Mouse (Mus musculus): ENCODE data around the gene Gtf2ird1.

Gtf2ird1 gene

DNA sequence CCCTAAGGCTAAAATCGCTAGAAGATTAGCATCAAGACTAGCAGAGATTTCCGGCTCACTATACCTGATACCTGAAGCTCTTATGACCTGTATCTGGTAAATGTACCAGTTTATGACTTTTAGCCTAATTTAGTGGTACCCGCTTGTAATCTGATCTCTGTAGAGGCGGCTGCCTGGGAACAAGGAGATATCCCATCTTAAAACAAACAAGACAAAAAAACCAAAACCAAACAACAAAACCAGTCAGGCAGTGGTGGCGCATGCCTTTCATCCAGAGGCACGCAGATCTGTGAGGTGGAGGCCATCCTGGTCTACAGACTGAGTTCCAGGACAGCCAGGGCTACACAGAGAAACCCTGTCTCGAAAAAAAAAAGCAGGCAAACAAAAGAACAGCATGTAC, 134.8 kb downstream of the Gtf2ird1 start:
- TF ChIP-seq CTCF (conservative IDR thresholded peaks at IDR 0.05; ENCODE audit: low read length): no peak
- no peak for TF ChIP-seq POU5F1 (IDR thresholded peaks at IDR 0.05; ENCODE audit: borderline replicate concordance, low read length)
- no peak for TF ChIP-seq NANOG (IDR thresholded peaks at IDR 0.05; ENCODE audit: borderline replicate concordance, low read length)
- H3K4me3 ChIP-seq (replicated peaks; ENCODE audit: low read length): no peak overlapping the region
- H3K9me3 ChIP-seq (ENCODE audit: low read length): no peaks in the 10 kb centered on the region
- peaks cover 76% of the 10 kb centered on the region for H3K4me1 ChIP-seq (replicated peaks; ENCODE audit: low read depth, low read length)
- H3K36me3 ChIP-seq (ENCODE audit: insufficient read depth, low read length): no peaks in the 10 kb centered on the region
- no peaks in the 10 kb centered on the region for H3K27me3 ChIP-seq (ENCODE audit: insufficient read depth, low read length)

DNA sequence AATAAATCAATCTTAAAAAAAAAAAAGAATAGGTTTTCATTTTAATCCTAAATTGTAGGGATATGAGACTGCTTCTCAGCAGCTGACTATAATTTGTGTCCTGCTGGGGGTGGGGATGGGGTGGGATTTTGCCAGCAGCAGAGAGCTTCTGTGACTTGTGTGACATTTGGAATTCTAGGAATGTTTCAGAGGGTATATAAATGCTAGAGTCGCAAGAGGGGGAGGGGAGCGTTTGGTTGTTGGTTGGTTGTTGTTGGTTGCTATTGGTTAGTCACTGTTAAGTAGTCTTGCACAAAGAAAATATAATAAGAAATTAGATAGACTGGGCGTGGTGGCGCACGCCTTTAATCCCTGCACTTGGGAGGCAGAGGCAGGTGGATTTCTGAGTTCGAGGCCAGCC, 137.6 kb downstream of the Gtf2ird1 start:
- no peaks in the 10 kb centered on the region for H3K36me3 ChIP-seq (ENCODE audit: insufficient read depth, low read length)
- no peak overlapping the region for H3K4me3 ChIP-seq (replicated peaks; ENCODE audit: low read length)
- H3K4me1 ChIP-seq (replicated peaks; ENCODE audit: low read depth, low read length): peaks cover 61% of the 10 kb centered on the region
- no peak for TF ChIP-seq POU5F1 (IDR thresholded peaks at IDR 0.05; ENCODE audit: borderline replicate concordance, low read length)
- TF ChIP-seq CTCF (conservative IDR thresholded peaks at IDR 0.05; ENCODE audit: low read length): no peak
- no peak for TF ChIP-seq NANOG (IDR thresholded peaks at IDR 0.05; ENCODE audit: borderline replicate concordance, low read length)
- no peaks in the 10 kb centered on the region for H3K27me3 ChIP-seq (ENCODE audit: insufficient read depth, low read length)
- H3K9me3 ChIP-seq (ENCODE audit: low read length): no peaks in the 10 kb centered on the region

DNA sequence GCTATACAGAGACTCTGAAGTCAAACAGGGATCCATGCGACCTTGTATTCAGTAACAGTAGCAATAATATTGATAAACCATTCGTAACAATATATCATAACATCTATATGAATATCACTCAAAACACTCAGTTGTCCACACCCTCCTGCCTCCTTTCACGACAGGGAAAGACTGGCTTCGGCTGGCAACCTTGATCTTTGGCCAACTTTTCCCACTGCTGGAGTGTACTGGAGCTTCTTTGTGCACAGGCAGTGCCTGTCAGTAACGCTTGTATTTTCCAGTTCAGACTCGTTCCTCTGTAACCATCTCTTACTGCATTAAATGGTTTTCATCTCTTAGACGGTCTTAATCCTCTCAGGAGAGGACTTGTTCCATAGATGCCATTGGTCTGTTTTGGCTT, 139.8 kb downstream of the Gtf2ird1 start:
- Histone ChIP-seq H3K4me1 (replicated peaks; ENCODE audit: low read depth, low read length) (peaks cover 49% of the 10 kb centered on the region), H3K4me3 (replicated peaks; ENCODE audit: low read length) (no peak overlapping the region), H3K27me3 (ENCODE audit: insufficient read depth, low read length) (no peaks in the 10 kb centered on the region), H3K9me3 (ENCODE audit: low read length) (no peaks in the 10 kb centered on the region), H3K36me3 (ENCODE audit: insufficient read depth, low read length) (no peaks in the 10 kb centered on the region)
- no peak for TF ChIP-seq POU5F1 (IDR thresholded peaks at IDR 0.05; ENCODE audit: borderline replicate concordance, low read length)
- no peak for TF ChIP-seq CTCF (conservative IDR thresholded peaks at IDR 0.05; ENCODE audit: low read length)
- no peak for TF ChIP-seq NANOG (IDR thresholded peaks at IDR 0.05; ENCODE audit: borderline replicate concordance, low read length)

DNA sequence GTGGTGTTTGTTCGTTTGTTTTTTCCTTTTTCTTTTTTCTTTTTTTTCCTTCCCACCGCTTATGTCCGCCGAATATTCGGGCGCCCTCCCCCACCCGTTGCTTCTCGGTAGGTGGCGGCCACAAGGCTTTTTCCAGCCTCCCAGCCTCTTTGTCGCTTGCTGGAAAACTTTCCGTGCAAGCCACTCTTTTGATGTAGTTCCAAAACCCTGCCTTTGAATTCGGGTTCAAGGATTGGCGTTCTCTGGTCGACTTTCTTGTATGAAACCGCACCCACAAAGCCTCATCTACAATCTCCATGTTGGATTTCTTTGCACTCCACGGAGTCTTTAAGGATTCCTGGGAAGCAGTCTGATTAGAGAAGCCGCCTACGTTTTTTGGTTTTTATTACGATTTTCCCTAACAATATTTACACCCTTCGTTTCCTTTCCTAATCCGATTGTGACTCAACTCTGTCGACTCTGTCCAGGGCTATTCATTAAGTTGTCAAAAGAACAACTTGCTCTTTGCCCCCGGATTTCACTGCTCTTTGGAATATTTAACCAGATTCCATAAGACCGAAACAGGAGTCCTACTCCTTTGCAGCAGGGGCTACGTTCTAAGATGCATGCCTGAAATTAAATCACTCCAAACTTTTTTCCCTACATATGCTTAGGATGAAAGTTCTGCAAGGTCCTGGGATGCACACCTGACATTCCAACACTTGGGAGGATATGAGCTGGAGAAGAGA, 140.7 kb downstream of the Gtf2ird1 start:
- H3K36me3 ChIP-seq (ENCODE audit: insufficient read depth, low read length): peaks cover 8% of the 10 kb centered on the region
- no peaks in the 10 kb centered on the region for H3K27me3 ChIP-seq (ENCODE audit: insufficient read depth, low read length)
- peak overlapping the region; percentile 97 for H3K4me3 ChIP-seq (replicated peaks; ENCODE audit: low read length)
- H3K4me1 ChIP-seq (replicated peaks; ENCODE audit: low read depth, low read length): peaks cover 53% of the 10 kb centered on the region
- H3K9me3 ChIP-seq (ENCODE audit: low read length): no peaks in the 10 kb centered on the region
- TF ChIP-seq NANOG (IDR thresholded peaks at IDR 0.05; ENCODE audit: borderline replicate concordance, low read length) (no peak), CTCF (conservative IDR thresholded peaks at IDR 0.05; ENCODE audit: low read length) (no peak), POU5F1 (IDR thresholded peaks at IDR 0.05; ENCODE audit: borderline replicate concordance, low read length) (no peak)

DNA sequence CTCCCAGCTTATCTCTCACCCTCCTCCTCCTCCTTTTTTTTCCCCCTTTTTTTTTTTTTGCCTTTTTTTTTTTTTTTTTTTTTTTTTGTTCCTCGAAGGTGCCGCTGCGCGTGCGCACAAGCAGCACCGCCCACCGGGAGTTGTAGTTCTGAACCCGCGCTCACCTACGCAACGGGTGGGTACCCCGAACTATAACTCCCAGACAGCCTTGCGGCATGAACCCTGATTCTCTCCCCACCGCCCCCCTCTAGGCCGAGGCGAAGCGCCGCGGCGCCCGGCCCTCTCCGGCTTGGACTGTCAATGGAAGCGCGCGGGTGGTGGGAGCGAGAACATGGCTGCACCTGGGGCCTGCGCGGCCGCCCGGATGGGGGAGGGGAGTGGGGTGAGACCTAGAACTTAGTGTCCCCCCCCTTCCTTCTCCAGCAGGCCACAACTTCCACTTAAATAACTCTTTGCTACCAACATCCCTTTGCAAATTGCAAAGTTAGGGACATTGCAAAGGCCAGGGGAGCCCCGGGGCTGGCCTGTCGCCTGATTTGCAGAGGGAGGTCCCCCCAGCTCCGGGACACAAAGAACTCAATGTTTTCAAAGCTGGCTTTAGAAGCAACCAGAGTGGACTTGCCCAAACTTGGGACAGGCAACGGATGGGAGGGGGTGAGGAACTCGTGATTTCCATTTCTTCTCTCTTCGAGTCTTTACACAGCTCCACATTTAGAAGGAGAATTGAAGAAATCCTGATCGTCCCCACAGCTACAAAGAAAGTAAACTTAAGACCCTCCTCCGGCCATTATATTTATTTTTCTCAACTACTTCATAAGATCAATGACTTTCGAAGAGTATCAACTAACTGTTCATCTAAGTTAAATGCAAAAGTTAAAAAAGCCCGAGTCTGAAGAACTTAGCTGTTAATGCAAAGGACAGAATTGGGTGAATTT, 141.6 kb downstream of the Gtf2ird1 start, which contains the start of gene Gtf2i:
TSS of gene Gtf2i (minus strand) at position 73 of the 935 bp plus-strand sequence.
- TF ChIP-seq NANOG (IDR thresholded peaks at IDR 0.05; ENCODE audit: borderline replicate concordance, low read length) (no peak), CTCF (conservative IDR thresholded peaks at IDR 0.05; ENCODE audit: low read length) (no peak), POU5F1 (IDR thresholded peaks at IDR 0.05; ENCODE audit: borderline replicate concordance, low read length) (no peak)
- no peaks in the 10 kb centered on the region for H3K9me3 ChIP-seq (ENCODE audit: low read length)
- H3K27me3 ChIP-seq (ENCODE audit: insufficient read depth, low read length): no peaks in the 10 kb centered on the region
- H3K36me3 ChIP-seq (ENCODE audit: insufficient read depth, low read length): peaks cover 16% of the 10 kb centered on the region
- peaks cover 60% of the 10 kb centered on the region for H3K4me1 ChIP-seq (replicated peaks; ENCODE audit: low read depth, low read length)
- peak within 1 kb of the TSS; percentile 97 for H3K4me3 ChIP-seq (replicated peaks; ENCODE audit: low read length)

DNA sequence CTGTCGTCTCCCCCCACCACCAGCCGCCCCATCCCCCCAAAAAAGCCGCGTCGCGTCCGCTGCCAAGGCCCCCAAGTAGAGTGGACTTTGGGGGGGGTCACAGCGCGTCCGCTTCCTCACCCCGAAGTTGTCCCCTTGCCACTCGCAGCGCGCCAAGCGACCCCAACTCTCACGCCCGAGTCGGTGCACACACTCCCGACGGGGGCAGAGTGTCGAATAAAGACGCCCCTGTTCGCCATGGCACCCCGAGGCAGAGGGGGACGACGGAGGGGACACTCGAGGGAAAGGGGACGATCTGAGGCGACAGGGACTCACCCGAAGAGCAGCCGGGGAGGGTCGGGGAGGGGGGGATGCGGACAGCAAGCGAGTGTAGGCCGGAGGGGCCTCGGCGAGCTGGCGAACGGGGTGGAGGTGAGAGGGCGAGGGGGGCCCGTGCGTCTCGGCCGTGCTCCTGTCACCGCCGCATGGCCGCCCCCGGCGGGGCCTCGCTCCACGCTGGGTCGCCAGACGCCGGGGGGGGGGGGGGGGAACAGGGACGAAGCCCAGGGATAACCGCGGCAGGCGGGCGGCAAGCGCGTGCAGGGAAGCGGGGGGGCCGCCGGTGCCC, 142.3 kb downstream of the Gtf2ird1 start:
- Histone ChIP-seq H3K4me3 (replicated peaks; ENCODE audit: low read length) (peak overlapping the region; percentile 97), H3K9me3 (ENCODE audit: low read length) (no peaks in the 10 kb centered on the region), H3K4me1 (replicated peaks; ENCODE audit: low read depth, low read length) (peaks cover 61% of the 10 kb centered on the region), H3K27me3 (ENCODE audit: insufficient read depth, low read length) (no peaks in the 10 kb centered on the region), H3K36me3 (ENCODE audit: insufficient read depth, low read length) (peaks cover 24% of the 10 kb centered on the region)
- TF ChIP-seq POU5F1 (IDR thresholded peaks at IDR 0.05; ENCODE audit: borderline replicate concordance, low read length) (no peak), CTCF (conservative IDR thresholded peaks at IDR 0.05; ENCODE audit: low read length) (no peak), NANOG (IDR thresholded peaks at IDR 0.05; ENCODE audit: borderline replicate concordance, low read length) (no peak)

DNA sequence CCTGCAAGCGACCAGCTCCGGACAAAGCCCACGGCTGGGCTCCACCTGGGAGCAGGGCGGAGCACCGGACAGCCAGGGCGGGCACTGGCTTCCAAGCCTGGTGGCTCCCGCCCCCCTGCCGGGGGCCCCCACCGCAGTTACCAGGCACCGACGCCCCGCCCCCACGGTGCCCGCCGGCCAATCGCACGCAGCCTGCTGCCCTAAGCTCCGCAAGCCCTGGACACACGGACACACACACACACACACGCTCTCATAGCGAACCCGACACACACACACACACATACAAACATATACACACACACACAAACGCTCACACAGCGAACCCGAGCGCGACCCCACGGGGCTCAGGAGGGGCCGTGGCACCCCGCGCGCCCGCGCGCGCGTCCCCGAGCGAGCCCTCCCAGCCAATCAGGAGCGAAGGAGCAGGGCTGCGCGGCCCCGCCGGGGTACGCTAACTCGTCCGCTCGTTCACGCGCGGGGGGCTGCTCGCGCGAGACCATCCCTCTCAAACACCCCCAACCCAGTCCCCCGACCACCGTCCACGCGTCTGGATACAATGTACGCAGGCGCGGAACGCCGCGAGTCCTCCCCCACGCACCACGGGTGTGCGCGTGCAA, 143.0 kb downstream of the Gtf2ird1 start:
- Histone ChIP-seq H3K4me1 (replicated peaks; ENCODE audit: low read depth, low read length) (peaks cover 66% of the 10 kb centered on the region), H3K36me3 (ENCODE audit: insufficient read depth, low read length) (peaks cover 30% of the 10 kb centered on the region), H3K4me3 (replicated peaks; ENCODE audit: low read length) (peak overlapping the region; percentile 97), H3K27me3 (ENCODE audit: insufficient read depth, low read length) (no peaks in the 10 kb centered on the region), H3K9me3 (ENCODE audit: low read length) (no peaks in the 10 kb centered on the region)
- TF ChIP-seq POU5F1 (IDR thresholded peaks at IDR 0.05; ENCODE audit: borderline replicate concordance, low read length) (no peak), NANOG (IDR thresholded peaks at IDR 0.05; ENCODE audit: borderline replicate concordance, low read length) (no peak), CTCF (conservative IDR thresholded peaks at IDR 0.05; ENCODE audit: low read length) (no peak)
